Mouse (Mus musculus): ENCODE results near the gene Kcnc3.

GRCm38 (mm10) chr7:44553826-44554225, 36.6 kb upstream of the Kcnc3 start, which contains the start of gene Nr1h2:
- TF ChIP-seq GATA1 (IDR thresholded peaks at IDR 0.05; ENCODE audit: low read length) = no peak
- no peak for TF ChIP-seq TAL1 (IDR thresholded peaks at IDR 0.05; ENCODE audit: low read length)
